Mouse (Mus musculus): ENCODE data around the gene B3gnt6.

DNA sequence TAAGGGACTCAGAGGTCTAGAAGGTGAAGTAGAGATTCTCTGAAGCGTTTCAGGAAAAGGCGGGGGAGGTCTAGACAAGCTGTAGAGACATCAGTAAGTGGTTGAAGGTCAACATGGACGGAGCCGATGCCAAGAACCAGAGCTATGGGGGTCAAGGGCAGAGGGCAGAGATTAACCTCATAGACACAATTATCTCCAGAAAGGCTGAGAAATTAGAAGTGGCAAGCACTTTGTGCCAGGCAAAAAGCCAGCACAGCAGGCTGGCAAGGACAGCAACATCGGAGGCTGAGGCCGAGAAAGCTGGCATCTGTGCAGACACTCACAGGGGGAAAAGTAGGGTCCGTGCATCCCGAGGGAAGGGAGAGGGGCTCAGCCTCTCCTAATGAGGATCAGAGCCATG, 51.5 kb downstream of the B3gnt6 start:
- TF ChIP-seq CTCF (IDR thresholded peaks at IDR 0.05; ENCODE audit: extremely low read depth, insufficient read length, insufficient replicate concordance, low read depth, low read length) (no peak), POLR2A (IDR thresholded peaks at IDR 0.05; ENCODE audit: low read depth, low read length) (no peak)
